Mouse (Mus musculus) intestine, embryonic 14.5 days (tissue): ENCODE results near the gene Plekhn1. TPM values are rescaled to one million over a fixed set of nuclear protein-coding genes. Genes with fewer than 3 reads are reported as not detected.

Experiments
- ATAC-seq: fragments of 200-750 bp; cut with Nextera tagmentation; replicated peaks from 2 replicates; pipeline ENCODE4 v1.8.0; 2017; ENCODE audit warnings: low read depth, moderate number of reproducible peaks, moderate TSS enrichment, moderate library complexity; ENCODE audit not compliant: low FRiP score, low TSS enrichment
- DNase-seq: peaks from one replicate; pipeline ENCODE4 v3.0.0-alpha.2; 2018; ENCODE audit warnings: low spot score
- H3K27ac ChIP-seq: fragments of 300-500 bp; sonication (generic); 2 replicates; pipeline ENCODE4 v1.5.1; 2014; ENCODE audit warnings: low read depth, mild to moderate bottlenecking, control low read depth
- H3K27me3 ChIP-seq: fragments of 300-500 bp; sonication (generic); replicated peaks from 2 replicates; pipeline ENCODE4 v1.6.1; 2014; ENCODE audit warnings: low read length, control low read depth; ENCODE audit not compliant: control insufficient read depth, insufficient read depth
- H3K36me3 ChIP-seq: fragments of 300-500 bp; sonication (generic); 2 replicates; pipeline ENCODE4 v1.6.1; 2014; ENCODE audit warnings: low read length, control low read depth; ENCODE audit not compliant: control insufficient read depth, insufficient read depth
- H3K4me1 ChIP-seq: fragments of 300-500 bp; sonication (generic); replicated peaks from 2 replicates; pipeline ENCODE4 v1.6.1; 2014; ENCODE audit warnings: low read length, control low read depth, mixed read lengths; ENCODE audit not compliant: control insufficient read depth, insufficient read depth
- H3K4me2 ChIP-seq: fragments of 300-500 bp; sonication (generic); 2 replicates; pipeline ENCODE4 v1.6.1; 2014; ENCODE audit warnings: low read length
- H3K4me3 ChIP-seq: fragments of 300-500 bp; sonication (generic); 2 replicates; pipeline ENCODE4 v1.5.1; 2014; ENCODE audit warnings: low read depth, low read length, control low read depth, mixed read lengths
- H3K9ac ChIP-seq: fragments of 300-500 bp; sonication (generic); 2 replicates; pipeline ENCODE4 v1.6.1; 2014; ENCODE audit warnings: mild to moderate bottlenecking, low read length
- H3K9me3 ChIP-seq: fragments of 300-500 bp; sonication (generic); 2 replicates; pipeline ENCODE4 v1.6.1; 2016; ENCODE audit warnings: low read length, control low read depth; ENCODE audit not compliant: control insufficient read depth
- WGBS: fragments of 180-500 bp; shearing (Covaris S2); extraction: QIAGEN DNeasy Blood & Tissue Kit; methylation state at CpG from one replicate; pipeline ENCODE4 v1.1.7; 2014; 5-methylcytosine and 5-hydroxymethylcytosine counted together
- polyA plus RNA-seq: library from polyadenylated mRNA; unstranded; fragments of >200 nt; fragmentation: Nextera tagmentation; extraction: Ambion mirVana; gene quantifications from 2 replicates; pipeline ENCODE4 v1.2.1, GENCODE M21; 2014

The Plekhn1 gene
- polyA plus RNA-seq, 1 experiment from 2014 or later: 20.1 TPM

DNA sequence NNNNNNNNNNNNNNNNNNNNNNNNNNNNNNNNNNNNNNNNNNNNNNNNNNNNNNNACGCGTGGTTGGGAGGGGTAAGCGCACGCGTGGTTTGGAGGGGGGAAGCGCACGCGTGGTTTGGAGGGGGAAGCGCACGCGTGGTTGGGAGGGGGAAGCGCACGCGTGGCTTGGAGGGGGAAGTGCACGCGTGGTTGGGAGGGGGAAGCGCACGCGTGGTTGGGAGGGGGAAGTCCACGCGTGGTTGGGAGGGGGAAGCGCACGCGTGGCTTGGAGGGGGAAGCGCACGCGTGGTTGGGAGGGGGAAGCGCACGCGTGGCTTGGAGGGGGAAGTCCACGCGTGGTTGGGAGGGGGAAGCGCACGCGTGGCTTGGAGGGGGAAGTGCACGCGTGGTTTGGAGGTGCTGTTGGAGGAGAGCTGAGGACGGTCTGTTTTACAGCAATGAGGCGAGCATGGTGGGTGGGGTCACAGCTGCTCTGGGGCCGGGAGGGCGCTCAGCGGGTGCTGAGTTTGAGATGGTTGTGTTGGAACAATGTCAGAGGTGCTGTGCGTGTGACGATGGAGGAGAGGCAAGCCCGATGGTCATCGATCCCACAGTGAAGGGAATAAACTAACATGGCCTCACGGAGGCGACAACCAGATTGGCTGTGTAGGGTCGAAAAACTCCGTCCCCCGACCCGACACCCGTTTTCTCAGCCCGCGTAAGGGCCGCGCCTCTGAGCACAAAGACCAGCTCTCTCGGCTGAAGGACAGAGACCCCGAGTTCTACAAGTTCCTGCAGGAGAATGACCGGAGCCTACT is 2.2 kb upstream of the Plekhn1 start:
- Histone ChIP-seq H3K4me1 (0 out of 2 replicates have a peak, but pooled peaks cover 3% of the 10 kb centered on the region), H3K27me3 (no peaks in the 10 kb centered on the region), H3K4me2 (peak overlapping the region; percentile 60), H3K4me3 (peak overlapping the region; percentile 91), H3K9ac (peak overlapping the region; percentile 77), H3K36me3 (peaks cover 64% of the 10 kb centered on the region), H3K9me3 (no peaks in the 10 kb centered on the region), H3K27ac (peak overlapping the region; percentile 95; the same call in 1 of the 2 replicates)
- ATAC-seq: no peak
- peak; percentile 73 for DNase-seq
- WGBS: 26% methylated on average over 55 of the region's 60 CpGs

DNA sequence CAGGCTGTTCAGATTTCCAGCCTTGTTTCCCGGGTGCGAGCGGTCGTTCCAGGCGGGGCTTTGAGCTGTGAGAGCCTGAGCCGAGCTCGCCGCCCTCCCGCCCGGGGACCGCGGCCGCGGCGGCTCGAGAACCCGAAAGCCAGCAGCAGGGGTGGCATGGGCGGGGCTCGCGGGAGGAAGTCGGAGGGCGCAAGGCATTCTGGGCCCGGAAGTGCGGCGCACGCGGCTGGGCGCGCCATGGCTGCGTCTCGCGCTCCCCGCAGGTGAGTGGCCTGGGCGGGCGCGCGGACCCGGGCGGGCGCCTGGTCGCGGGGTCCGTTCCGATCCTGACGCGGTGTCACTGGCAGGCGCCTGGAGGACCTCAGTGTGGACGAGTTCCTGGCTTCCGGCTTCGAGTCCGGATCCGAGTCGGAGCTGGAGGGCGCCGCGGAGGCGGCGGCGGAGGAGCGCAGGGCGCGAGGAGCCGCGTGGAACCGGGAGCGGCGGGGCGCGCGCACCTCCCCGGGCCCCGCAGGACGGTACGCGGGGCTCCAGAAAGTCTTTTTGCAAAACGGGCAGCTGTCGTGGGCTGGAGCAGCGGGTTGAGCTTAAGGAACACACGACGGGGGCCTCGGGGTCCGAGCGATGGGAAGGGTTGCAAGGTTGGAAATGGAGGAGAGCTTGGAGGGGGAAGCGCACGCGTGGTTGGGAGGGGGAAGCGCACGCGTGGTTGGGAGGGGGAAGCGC is 1.3 kb upstream of the Plekhn1 start, which contains the start of gene Noc2l:
Gene Noc2l (plus strand): TSS at position 203 of the 726 bp plus-strand sequence.
- no peaks in the 10 kb centered on the region for H3K9me3 ChIP-seq
- under 1% methylated on average over 88 of the region's 90 CpGs for WGBS
- peak; percentile 94 for DNase-seq
- H3K4me3 ChIP-seq: peak within 1 kb of the TSS; percentile 91
- 0 out of 2 replicates have a peak, but pooled peaks cover 3% of the 10 kb centered on the region for H3K4me1 ChIP-seq
- peak within 1 kb of the TSS; percentile 60 for H3K4me2 ChIP-seq
- H3K9ac ChIP-seq: peak within 1 kb of the TSS; percentile 77
- H3K36me3 ChIP-seq: peaks cover 63% of the 10 kb centered on the region
- ATAC-seq: peak; percentile 86
- H3K27ac ChIP-seq: peak within 1 kb of the TSS; percentile 95
- no peaks in the 10 kb centered on the region for H3K27me3 ChIP-seq

DNA sequence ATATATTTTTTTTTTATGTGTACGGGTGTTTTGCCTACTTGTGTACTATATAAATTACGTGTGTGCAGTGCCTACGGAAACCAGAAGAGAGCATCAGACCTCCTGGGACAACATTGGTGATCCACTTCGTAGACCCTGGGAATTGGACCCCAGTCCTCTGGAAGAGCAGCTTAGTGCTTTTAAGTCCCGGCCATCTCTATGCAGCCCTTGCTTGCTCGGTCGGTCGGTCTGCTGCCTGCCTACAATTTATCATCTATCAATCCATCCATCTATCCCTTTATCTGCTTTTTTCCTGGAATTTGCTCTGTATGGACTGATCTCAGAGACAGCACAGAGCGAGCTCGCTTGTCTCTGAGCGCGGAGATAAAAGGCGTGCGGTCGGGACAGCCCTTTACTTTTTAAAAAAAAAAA is 708 bp upstream of the Plekhn1 start:
- ATAC-seq (peak; percentile 16; the same call in 1 of the 2 replicates), DNase-seq (no peak)
- H3K27ac ChIP-seq: peak overlapping the region; percentile 95
- peak overlapping the region; percentile 60 for H3K4me2 ChIP-seq
- H3K4me1 ChIP-seq: 0 out of 2 replicates have a peak, but pooled peaks cover 3% of the 10 kb centered on the region
- peak overlapping the region; percentile 77 for H3K9ac ChIP-seq
- no peaks in the 10 kb centered on the region for H3K27me3 ChIP-seq
- no peaks in the 10 kb centered on the region for H3K9me3 ChIP-seq
- peak overlapping the region; percentile 91 for H3K4me3 ChIP-seq
- WGBS: under 1% methylated on average over 15 of the region's 15 CpGs
- H3K36me3 ChIP-seq: peaks cover 61% of the 10 kb centered on the region

DNA sequence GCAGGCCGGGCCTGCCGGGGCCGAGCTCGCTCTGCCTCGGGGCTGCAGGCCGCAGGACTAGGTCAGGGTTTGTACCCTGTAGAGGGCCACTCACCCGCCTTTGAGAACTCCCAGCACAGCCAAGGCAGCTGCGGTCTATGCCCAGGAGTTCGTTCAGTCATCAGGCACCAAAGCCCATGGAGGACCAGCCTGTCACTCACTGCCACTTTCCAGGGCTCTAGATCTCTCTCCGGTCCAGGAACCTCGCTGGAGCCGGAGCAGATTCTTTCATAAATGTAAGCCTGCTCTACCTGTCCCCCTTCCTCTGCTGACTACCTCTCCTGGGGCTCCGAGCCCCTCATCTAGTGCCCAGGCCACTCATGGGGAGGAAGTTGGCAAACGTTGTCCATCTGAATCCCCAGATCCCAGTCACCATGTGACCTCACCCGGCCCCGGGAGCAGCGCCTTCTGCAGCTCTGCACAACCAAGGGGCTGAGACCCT is 596 bp downstream of the Plekhn1 start:
- Histone ChIP-seq H3K4me3 (peak overlapping the region; percentile 91), H3K4me1 (0 out of 2 replicates have a peak, but pooled peaks cover 3% of the 10 kb centered on the region), H3K4me2 (peak overlapping the region; percentile 60), H3K9me3 (no peaks in the 10 kb centered on the region), H3K27me3 (no peaks in the 10 kb centered on the region), H3K27ac (no peak overlapping the region), H3K36me3 (peaks cover 61% of the 10 kb centered on the region), H3K9ac (peak overlapping the region; percentile 44)
- ATAC-seq (no peak), DNase-seq (peak; percentile 73)
- WGBS: 4% methylated on average over 17 of the region's 17 CpGs

DNA sequence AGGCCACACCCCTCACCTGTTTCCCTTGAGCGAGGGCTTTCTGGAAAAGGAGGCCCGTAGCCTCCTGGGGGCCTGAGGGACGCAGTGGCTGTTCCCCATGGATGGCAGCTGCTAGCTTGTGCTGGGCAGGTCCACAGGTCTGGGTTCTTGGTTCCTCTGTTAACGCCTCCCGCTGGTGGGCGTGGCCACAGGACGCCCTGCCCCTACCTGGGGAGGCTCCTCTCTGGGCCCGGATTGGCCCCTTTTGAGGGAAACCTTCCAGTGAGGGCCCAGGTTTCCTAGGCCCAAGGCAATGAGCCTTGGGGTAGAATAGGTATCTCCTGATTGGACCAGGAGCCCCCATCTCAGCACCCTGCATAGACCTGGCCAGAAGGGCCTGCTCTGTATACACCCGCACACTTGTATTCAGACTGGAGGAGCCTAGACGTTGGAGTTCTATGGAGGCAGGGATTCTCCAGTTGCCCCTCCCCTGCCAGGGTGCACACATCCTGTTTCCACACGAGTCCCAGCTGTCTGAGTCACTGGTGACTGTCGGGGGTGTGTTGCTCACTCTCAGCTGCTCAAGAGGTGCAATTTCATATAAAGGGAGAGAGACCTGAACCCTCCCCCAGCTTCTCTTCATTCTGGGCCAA is 6.1 kb downstream of the Plekhn1 start:
- ATAC-seq: peak; percentile 61
- 20% methylated on average over 12 of the region's 12 CpGs for WGBS
- H3K9me3 ChIP-seq: no peaks in the 10 kb centered on the region
- no peak overlapping the region for H3K27ac ChIP-seq
- no peak overlapping the region for H3K4me3 ChIP-seq
- DNase-seq: no peak
- peaks cover 41% of the 10 kb centered on the region for H3K36me3 ChIP-seq
- H3K27me3 ChIP-seq: no peaks in the 10 kb centered on the region
- H3K4me2 ChIP-seq: peak overlapping the region; percentile 28
- peaks cover 10% of the 10 kb centered on the region; the same call in 1 of the 2 replicates for H3K4me1 ChIP-seq
- no peak overlapping the region for H3K9ac ChIP-seq

DNA sequence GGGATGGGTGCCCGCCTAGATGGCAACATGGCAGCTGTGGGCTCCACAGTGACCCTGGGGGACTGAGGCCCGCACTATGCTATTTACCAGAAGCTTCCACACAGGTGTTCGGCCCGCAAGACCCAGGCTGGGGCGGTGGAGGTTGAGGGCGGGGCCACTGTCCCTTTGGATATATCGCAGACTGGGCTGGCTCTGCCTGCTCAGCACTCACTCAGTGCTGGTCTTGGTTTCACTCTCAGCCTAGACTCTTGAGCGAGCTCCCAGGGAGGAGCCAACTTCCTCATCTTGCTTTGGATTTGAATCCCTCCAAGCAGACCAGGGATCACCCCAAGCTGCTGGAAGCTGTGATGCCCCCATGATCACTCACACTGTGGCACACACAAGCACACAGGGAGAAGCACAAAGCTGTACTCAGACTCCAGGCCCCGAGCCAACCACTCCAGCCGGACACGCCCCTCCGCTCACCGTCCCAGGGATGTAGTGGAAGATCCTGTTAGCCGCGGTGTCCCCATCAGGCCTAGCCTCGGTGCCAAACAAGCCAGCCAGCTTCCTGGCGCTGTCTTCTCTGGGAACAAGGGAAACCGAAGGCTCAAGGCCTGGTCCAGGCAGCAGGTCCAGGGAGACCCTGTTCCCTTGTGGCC is 6.8 kb downstream of the Plekhn1 start:
- 0 out of 2 replicates have a peak, but pooled peaks have one; percentile 29 for ATAC-seq
- H3K27ac ChIP-seq: no peak overlapping the region
- 34% methylated on average over 18 of the region's 18 CpGs for WGBS

DNA sequence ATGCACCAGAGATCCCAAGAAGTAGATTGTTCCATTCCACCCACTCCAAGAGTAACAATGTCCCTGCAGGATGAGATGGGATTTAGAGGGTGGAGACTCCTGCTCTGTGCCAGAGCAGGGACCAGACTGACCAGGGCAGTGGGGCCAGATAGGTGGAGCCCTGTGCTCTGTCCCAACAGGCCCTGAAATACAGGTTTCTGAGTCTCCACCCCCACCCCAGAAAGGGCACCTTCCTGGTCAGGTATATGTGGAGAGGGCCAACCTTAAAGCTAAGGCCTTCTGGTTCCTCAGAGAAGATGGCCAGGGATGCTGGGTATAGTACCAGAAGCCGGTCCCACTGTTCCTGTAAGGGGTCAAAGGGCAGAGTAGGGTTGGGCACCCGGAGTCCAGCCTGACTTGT is 10.4 kb downstream of the Plekhn1 start:
- no peaks in the 10 kb centered on the region for H3K9me3 ChIP-seq
- no peak overlapping the region for H3K4me3 ChIP-seq
- no peak overlapping the region for H3K27ac ChIP-seq
- 87% methylated on average over 2 of the region's 2 CpGs for WGBS
- ATAC-seq (no peak), DNase-seq (no peak)
- no peaks in the 10 kb centered on the region for H3K27me3 ChIP-seq
- H3K4me1 ChIP-seq: peaks cover 8% of the 10 kb centered on the region; the same call in 1 of the 2 replicates
- H3K9ac ChIP-seq: no peak overlapping the region
- no peak overlapping the region for H3K4me2 ChIP-seq
- H3K36me3 ChIP-seq: peaks cover 13% of the 10 kb centered on the region

More for the DNA sequence above, 6.8 kb downstream of the Plekhn1 start:
- Histone ChIP-seq H3K27me3 (no peaks in the 10 kb centered on the region), H3K4me1 (peaks cover 8% of the 10 kb centered on the region; the same call in 1 of the 2 replicates), H3K4me2 (peak overlapping the region; percentile 28), H3K36me3 (peaks cover 37% of the 10 kb centered on the region), H3K4me3 (no peak overlapping the region), H3K9me3 (no peaks in the 10 kb centered on the region), H3K9ac (no peak overlapping the region)
- no peak for DNase-seq

DNA sequence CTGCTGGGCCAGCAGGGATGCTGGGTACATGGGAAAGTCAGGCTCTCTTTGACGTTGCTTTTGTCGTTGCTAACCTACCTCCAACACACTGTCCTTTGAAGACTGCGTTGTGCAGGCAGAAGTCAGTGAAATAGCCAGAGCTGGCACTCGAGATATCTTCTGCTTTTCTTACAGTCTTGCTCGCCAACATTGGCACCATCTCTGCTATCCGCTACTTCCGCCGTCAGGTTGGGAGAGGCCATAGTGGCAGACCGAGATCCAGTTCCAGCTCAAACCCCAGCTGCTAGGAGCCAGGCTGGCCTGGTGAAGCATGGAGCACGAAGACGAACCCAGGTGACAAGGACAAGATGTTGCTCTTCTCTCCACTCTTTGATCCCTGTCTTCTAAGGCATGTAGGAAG is 14.7 kb downstream of the Plekhn1 start:
- 90% methylated on average over 11 of the region's 11 CpGs for WGBS
- no peak for ATAC-seq

More for the DNA sequence above, 14.7 kb downstream of the Plekhn1 start:
- Histone ChIP-seq H3K27me3 (no peaks in the 10 kb centered on the region), H3K36me3 (peaks cover 10% of the 10 kb centered on the region; the same call in 1 of the 2 replicates), H3K4me1 (no peaks in the 10 kb centered on the region), H3K4me3 (no peak overlapping the region), H3K4me2 (no peak overlapping the region), H3K9ac (no peak overlapping the region), H3K9me3 (no peaks in the 10 kb centered on the region), H3K27ac (no peak overlapping the region)
- no peak for DNase-seq
